Mouse (Mus musculus): Measurements from ENCODE around the gene Tbx20. TPM values are rescaled to one million over a fixed set of nuclear protein-coding genes. Genes with fewer than 3 reads are reported as not detected.

Tbx20 gene
- not detected for polyA plus RNA-seq (2017; shearing (Covaris generic))

DNA sequence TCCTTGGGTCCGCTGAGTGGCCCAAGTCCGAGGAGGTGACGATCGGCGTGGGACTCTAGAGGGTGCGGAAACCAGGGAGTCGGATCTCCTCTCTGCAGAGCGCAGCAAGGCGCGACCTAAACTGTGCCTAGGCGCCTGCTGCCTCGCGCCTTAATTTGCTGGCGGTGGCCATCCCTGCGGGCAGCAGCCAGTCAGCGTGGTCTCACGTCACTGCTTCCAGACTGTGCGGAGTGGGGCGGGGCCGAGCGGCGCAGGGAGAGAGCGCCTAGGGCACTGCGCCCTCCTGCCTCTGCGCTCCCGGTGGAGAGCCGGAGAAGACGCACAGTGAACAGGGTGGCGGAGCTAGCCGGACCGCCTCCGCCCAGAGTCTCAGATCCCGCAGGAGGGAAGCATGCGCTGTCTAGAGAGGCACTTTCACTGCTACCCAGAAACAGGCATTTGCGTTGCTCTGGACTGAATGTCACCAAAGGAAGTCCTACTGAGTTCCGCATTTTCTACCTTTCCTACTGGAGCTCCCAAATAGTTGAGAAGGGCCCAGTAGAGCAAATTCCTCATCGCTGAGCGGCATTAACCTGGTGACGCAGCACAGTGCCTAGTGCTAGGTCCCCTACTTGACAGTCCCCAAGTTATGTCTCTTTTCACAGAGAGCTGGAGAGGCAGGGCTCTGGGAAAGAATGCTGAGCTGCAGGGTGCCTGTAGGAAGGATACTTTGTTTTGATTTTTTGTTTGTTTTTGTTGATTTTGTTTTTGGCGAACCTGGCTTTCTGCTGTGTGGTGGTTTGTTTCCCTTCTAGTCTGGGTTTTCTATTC is at the start of gene Tbx20:
Gene Tbx20, minus strand, starts transcription at position 144 of the 810 bp plus-strand sequence.

GRCm38 (mm10) chr9:24695700-24696404 is 78.3 kb downstream of the Tbx20 start, which contains the start of gene Dpy19l2:
Gene Dpy19l2 (minus strand): TSS chr9:24696293.

Other genes starting within 250 kb of the Tbx20 start
- not detected for gene Cypt4, start 149.1 kb downstream of the Tbx20 start, polyA plus RNA-seq (2017; shearing (Covaris generic))
- gene Dpy19l2, start 78.0 kb downstream of the Tbx20 start, polyA plus RNA-seq (2017; shearing (Covaris generic)): not detected

Data from CD4-positive, CD25-positive, alpha-beta regulatory T cell, adult 9 weeks (primary cell).